Mouse (Mus musculus): ENCODE measurements around the gene Ptprc.

DNA sequence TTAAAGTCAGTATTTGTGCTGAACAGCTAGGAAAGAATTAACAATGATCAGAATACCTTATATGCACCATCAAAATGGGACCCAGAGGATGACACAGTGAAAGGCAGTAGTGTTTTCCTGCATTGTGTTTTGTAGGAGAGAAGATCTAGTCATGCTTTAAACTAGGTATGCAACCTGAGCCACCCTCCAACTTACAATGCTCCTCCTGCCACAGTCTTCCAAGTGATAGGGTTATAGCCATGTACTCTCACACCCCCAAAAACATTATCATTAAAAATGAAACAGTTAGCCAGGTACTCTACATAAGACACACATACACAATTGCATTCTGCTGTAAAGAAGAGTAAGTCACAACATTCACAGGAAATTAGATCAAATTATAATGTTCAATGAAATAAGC lies 40.4 kb downstream of the Ptprc start:
- no peak for TF ChIP-seq POLR2A (IDR thresholded peaks at IDR 0.05; ENCODE audit: low read depth, low read length)
- TF ChIP-seq CTCF (IDR thresholded peaks at IDR 0.05; ENCODE audit: borderline replicate concordance, insufficient read depth, low read length): no peak

Data from embryonic fibroblast, embryonic 13.5 days (primary cell).